Mouse (Mus musculus): ENCODE measurements around the gene Tmem50b.

DNA sequence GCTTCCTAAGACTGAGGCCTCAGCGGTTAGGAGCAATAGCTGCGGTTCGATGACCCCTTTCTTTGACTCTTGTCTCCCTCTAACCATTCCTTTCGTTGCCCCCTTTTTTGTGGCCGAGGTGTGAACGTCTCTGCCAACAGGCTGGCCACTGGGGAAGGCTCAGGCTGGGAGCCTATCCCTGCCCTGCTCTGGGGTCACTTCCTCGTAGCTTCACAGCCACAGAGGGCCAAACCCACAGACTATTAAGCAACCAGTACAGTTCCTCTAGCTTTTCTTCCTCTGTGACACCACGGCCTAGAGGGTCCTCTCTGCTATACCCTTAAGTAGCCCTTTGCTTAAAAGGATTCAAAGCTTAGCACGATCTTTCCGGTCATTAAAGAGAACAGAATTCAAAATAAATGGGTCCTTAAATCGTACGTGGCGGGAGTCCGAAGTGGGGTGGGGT, 51.2 kb downstream of the Tmem50b start:
- no peak for TF ChIP-seq CTCF (IDR thresholded peaks at IDR 0.05; ENCODE audit: insufficient read depth, low read length)
- no peak; the same call in 1 of the 2 replicates for TF ChIP-seq POLR2A (IDR thresholded peaks at IDR 0.05; ENCODE audit: borderline replicate concordance, extremely low read depth, low read depth, low read length)
